Mouse (Mus musculus) kidney, embryonic 14.5 days (tissue): ENCODE data around the gene Myl3. TPM values are rescaled to one million over a fixed set of nuclear protein-coding genes. Genes with fewer than 3 reads are reported as not detected.

Experiments used
- ATAC-seq: fragments of 200-750 bp; cut with Nextera tagmentation; 2 replicates; pipeline ENCODE4 v1.8.0; 2017; ENCODE audit warnings: moderate number of reproducible peaks, mild to moderate bottlenecking, moderate TSS enrichment, moderate library complexity; ENCODE audit not compliant: low FRiP score, low TSS enrichment
- H3K27ac ChIP-seq: fragments of 300-500 bp; sonication (generic); 2 replicates; pipeline ENCODE4 v1.5.1; 2014; ENCODE audit warnings: low read depth, mild to moderate bottlenecking, low read length, moderate library complexity, mixed read lengths
- H3K27me3 ChIP-seq: fragments of 300-500 bp; sonication (generic); 2 replicates; pipeline ENCODE4 v1.6.1; 2014; ENCODE audit warnings: mild to moderate bottlenecking, low read length; ENCODE audit not compliant: control insufficient read depth, insufficient read depth
- H3K36me3 ChIP-seq: fragments of 300-500 bp; sonication (generic); 2 replicates; pipeline ENCODE4 v1.6.1; 2014; ENCODE audit warnings: low read length, mixed read lengths; ENCODE audit not compliant: control insufficient read depth, insufficient read depth
- H3K4me1 ChIP-seq: fragments of 300-500 bp; sonication (generic); 2 replicates; pipeline ENCODE4 v1.6.1; 2014; ENCODE audit warnings: low read length, mixed read lengths; ENCODE audit not compliant: control insufficient read depth, insufficient read depth
- H3K4me2 ChIP-seq: fragments of 300-500 bp; sonication (generic); replicated peaks from 2 replicates; pipeline ENCODE4 v1.6.1; 2014; ENCODE audit warnings: low read depth, mild to moderate bottlenecking, low read length
- H3K4me3 ChIP-seq: fragments of 300-500 bp; sonication (generic); 2 replicates; pipeline ENCODE4 v1.5.1; 2014; ENCODE audit warnings: mild to moderate bottlenecking, low read length
- H3K9ac ChIP-seq: fragments of 300-500 bp; sonication (generic); 2 replicates; pipeline ENCODE4 v1.6.1; 2014; ENCODE audit warnings: low read depth, mild to moderate bottlenecking, low read length, moderate library complexity
- H3K9me3 ChIP-seq: fragments of 300-500 bp; sonication (generic); 2 replicates; pipeline ENCODE4 v1.6.1; 2016; ENCODE audit warnings: low read length; ENCODE audit not compliant: control insufficient read depth
- WGBS: fragments of 180-500 bp; shearing (Covaris S2); extraction: QIAGEN DNeasy Blood & Tissue Kit; methylation state at CpG from one replicate; pipeline ENCODE4 v1.1.7; 2014; 5-methylcytosine and 5-hydroxymethylcytosine counted together
- polyA plus RNA-seq: library from polyadenylated mRNA; unstranded; fragments of >200 nt; fragmentation: Nextera tagmentation; extraction: Ambion mirVana; gene quantifications from 2 replicates; pipeline ENCODE4 v1.2.1, GENCODE M21; 2014

The Myl3 gene
- polyA plus RNA-seq, 1 experiment from 2014 or later, result 1.4 TPM

GRCm38 (mm10) chr9:110746238-110746637, 4.6 kb downstream of the Myl3 start:
- Histone ChIP-seq H3K27me3 (peaks cover 7% of the 10 kb centered on the region; the same call in 1 of the 2 replicates), H3K9ac (peak overlapping the region; percentile 28; the same call in 1 of the 2 replicates), H3K4me1 (peaks cover 54% of the 10 kb centered on the region), H3K27ac (peak overlapping the region; percentile 14), H3K36me3 (no peaks in the 10 kb centered on the region), H3K4me2 (0 out of 2 replicates have a peak overlapping the region, but pooled peaks have one; percentile 6), H3K4me3 (no peak overlapping the region), H3K9me3 (no peaks in the 10 kb centered on the region)
- ATAC-seq, result 0 out of 2 replicates have a peak, but pooled peaks have one; percentile 4
- WGBS, result 9% methylated on average over 5 of the region's 5 CpGs

DNA sequence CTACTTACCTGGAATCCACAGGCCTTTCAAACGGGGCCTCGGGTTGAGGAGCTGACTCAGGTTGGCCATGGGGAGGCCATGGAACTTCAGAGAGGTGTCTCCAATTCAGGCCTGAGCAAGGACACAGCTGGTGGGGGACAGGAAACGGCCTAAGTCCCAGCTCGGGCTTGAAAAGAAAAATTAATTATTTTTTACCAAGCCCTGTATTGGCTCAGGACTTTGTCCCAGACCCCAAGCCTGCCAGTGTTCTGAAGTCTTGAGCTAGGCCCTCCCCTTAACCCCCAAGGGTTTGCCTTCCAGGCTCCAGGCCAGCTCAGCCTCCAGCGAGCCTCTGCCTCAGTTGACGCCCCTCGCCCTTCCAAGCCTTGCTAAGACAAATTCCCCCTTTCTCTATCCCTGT, 5.3 kb downstream of the Myl3 start, which contains the start of gene Pth1r:
Pth1r (minus strand) TSS at position 185 of the 400 bp plus-strand sequence.
- Histone ChIP-seq H3K4me1 (peaks cover 57% of the 10 kb centered on the region), H3K9ac (peak within 1 kb of the TSS; percentile 28; the same call in 1 of the 2 replicates), H3K27me3 (peaks cover 7% of the 10 kb centered on the region; the same call in 1 of the 2 replicates), H3K27ac (peak within 1 kb of the TSS; percentile 32), H3K36me3 (no peaks in the 10 kb centered on the region), H3K4me3 (no peak within 1 kb of the TSS), H3K4me2 (0 out of 2 replicates have a peak within 1 kb of the TSS, but pooled peaks have one; percentile 6), H3K9me3 (no peaks in the 10 kb centered on the region)
- WGBS, result 46% methylated on average over 7 of the region's 7 CpGs
- ATAC-seq, result no peak

GRCm38 (mm10) chr9:110748451-110748850, 6.8 kb downstream of the Myl3 start:
- Histone ChIP-seq H3K27me3 (peaks cover 7% of the 10 kb centered on the region; the same call in 1 of the 2 replicates), H3K36me3 (no peaks in the 10 kb centered on the region), H3K4me3 (no peak overlapping the region), H3K4me1 (peaks cover 58% of the 10 kb centered on the region), H3K4me2 (no peak overlapping the region), H3K27ac (0 out of 2 replicates have a peak overlapping the region, but pooled peaks have one; percentile 32), H3K9ac (no peak overlapping the region), H3K9me3 (no peaks in the 10 kb centered on the region)
- no peak for ATAC-seq
- WGBS, result 66% methylated on average over 2 of the region's 2 CpGs

- H3K9ac ChIP-seq, result no peak overlapping the region; the same call in 1 of the 2 replicates
- H3K27ac ChIP-seq, result peak overlapping the region; percentile 66
- 13% methylated on average over 13 of the region's 14 CpGs for WGBS
- ATAC-seq, result peak; percentile 34
- H3K9me3 ChIP-seq, result no peaks in the 10 kb centered on the region
- H3K27me3 ChIP-seq, result no peaks in the 10 kb centered on the region
- peaks cover 53% of the 10 kb centered on the region for H3K4me1 ChIP-seq
- no peaks in the 10 kb centered on the region for H3K36me3 ChIP-seq
- no peak overlapping the region for H3K4me3 ChIP-seq
- H3K4me2 ChIP-seq, result no peak overlapping the region; the same call in 1 of the 2 replicates
Measured at GRCm38 (mm10) chr9:110750404-110751187, 8.9 kb downstream of the Myl3 start.

GRCm38 (mm10) chr9:110751412-110751811, 9.8 kb downstream of the Myl3 start:
- H3K4me1 ChIP-seq, result peaks cover 45% of the 10 kb centered on the region
- H3K9ac ChIP-seq, result no peak overlapping the region
- 69% methylated on average over 5 of the region's 5 CpGs for WGBS
- ATAC-seq, result no peak
- H3K27ac ChIP-seq, result peak overlapping the region; percentile 66; the same call in 1 of the 2 replicates
- H3K4me2 ChIP-seq, result no peak overlapping the region
- no peaks in the 10 kb centered on the region for H3K9me3 ChIP-seq
- H3K4me3 ChIP-seq, result no peak overlapping the region
- no peaks in the 10 kb centered on the region for H3K27me3 ChIP-seq
- H3K36me3 ChIP-seq, result no peaks in the 10 kb centered on the region

- H3K27ac ChIP-seq, result no peak overlapping the region
Measured at GRCm38 (mm10) chr9:110752917-110753435, 11.3 kb downstream of the Myl3 start.

DNA sequence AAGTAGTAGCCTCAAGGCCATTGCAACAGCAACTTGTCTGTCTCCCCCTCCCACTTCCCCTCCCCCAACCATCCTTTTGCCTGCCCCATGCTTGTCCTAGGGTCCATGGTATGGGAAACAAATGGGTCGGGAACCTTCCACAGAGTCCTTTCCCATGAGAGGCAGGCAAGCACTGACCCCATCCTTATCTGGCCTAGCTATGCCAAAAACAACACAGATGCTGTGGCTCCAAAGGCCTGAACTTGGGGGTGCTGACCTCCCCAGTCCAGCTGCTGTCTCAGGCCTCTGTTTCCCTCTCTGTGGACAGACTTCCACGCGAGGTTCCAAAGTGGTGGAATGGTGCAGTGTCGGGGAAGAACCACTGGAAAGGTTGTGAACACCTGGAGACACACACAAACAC, 12.1 kb downstream of the Myl3 start:
- H3K27me3 ChIP-seq, result no peaks in the 10 kb centered on the region
- H3K27ac ChIP-seq, result no peak overlapping the region
- no peak overlapping the region for H3K9ac ChIP-seq
- H3K36me3 ChIP-seq, result no peaks in the 10 kb centered on the region
- 58% methylated on average over 4 of the region's 4 CpGs for WGBS
- H3K4me2 ChIP-seq, result no peak overlapping the region
- peaks cover 33% of the 10 kb centered on the region for H3K4me1 ChIP-seq
- H3K4me3 ChIP-seq, result no peak overlapping the region
- ATAC-seq, result no peak
- H3K9me3 ChIP-seq, result no peaks in the 10 kb centered on the region

More at GRCm38 (mm10) chr9:110752917-110753435, 11.3 kb downstream of the Myl3 start:
- ATAC-seq, result no peak
- H3K9me3 ChIP-seq, result no peaks in the 10 kb centered on the region
- H3K9ac ChIP-seq, result no peak overlapping the region
- peaks cover 33% of the 10 kb centered on the region for H3K4me1 ChIP-seq
- no peak overlapping the region for H3K4me2 ChIP-seq
- H3K36me3 ChIP-seq, result no peaks in the 10 kb centered on the region
- no peaks in the 10 kb centered on the region for H3K27me3 ChIP-seq
- H3K4me3 ChIP-seq, result no peak overlapping the region
- WGBS, result 89% methylated on average over 4 of the region's 4 CpGs

DNA sequence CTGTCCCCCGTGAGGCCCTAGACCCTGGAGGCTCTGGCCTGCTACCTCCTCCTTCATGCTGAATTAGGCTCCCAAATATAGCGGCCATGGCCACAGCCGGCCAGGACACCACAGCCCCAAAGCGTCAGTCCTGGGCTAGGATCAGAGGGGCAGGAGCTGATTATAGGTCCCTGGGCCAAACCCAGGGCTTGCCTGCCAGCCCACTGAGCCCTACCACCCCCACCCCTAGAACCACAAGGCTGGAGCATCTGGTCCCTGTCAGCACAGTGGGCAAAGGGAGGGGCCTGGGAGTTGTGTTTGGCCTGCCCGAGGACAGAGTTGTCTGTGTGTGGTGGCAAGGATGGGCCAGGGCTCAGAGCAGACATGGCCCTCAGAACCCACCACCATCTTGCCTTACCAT, 16.2 kb downstream of the Myl3 start:
- no peaks in the 10 kb centered on the region for H3K9me3 ChIP-seq
- H3K4me2 ChIP-seq, result no peak overlapping the region
- H3K27ac ChIP-seq, result no peak overlapping the region
- H3K9ac ChIP-seq, result no peak overlapping the region
- H3K4me3 ChIP-seq, result no peak overlapping the region
- ATAC-seq, result no peak
- H3K4me1 ChIP-seq, result peaks cover 4% of the 10 kb centered on the region; the same call in 1 of the 2 replicates
- no peaks in the 10 kb centered on the region for H3K27me3 ChIP-seq
- 90% methylated on average over 5 of the region's 5 CpGs for WGBS
- H3K36me3 ChIP-seq, result no peaks in the 10 kb centered on the region

DNA sequence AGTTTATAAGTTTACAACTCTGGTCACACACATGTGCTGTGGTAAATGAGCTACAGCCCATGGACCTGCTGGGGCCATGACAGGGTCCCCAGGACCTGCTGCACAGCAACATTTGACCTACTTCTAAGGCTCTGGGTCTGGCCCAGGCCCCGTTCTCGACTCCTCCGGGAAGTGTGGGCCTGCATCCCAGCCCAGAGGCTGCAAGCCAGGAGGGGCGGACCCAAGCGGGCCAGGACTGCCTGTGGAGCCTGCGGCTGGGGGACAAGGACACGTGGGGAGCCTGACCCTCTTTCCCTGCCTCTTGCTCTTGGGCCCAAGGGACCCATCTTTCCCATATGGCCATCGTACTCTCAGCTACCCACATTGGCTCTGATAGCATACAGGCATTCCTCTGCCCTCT, 16.9 kb downstream of the Myl3 start:
- no peaks in the 10 kb centered on the region for H3K9me3 ChIP-seq
- H3K9ac ChIP-seq, result no peak overlapping the region
- WGBS, result 70% methylated on average over 8 of the region's 8 CpGs
- ATAC-seq, result no peak
- H3K4me1 ChIP-seq, result peaks cover under 1% of the 10 kb centered on the region; the same call in 1 of the 2 replicates
- H3K27ac ChIP-seq, result no peak overlapping the region
- no peaks in the 10 kb centered on the region for H3K36me3 ChIP-seq
- no peak overlapping the region for H3K4me3 ChIP-seq
- H3K27me3 ChIP-seq, result no peaks in the 10 kb centered on the region
- H3K4me2 ChIP-seq, result no peak overlapping the region
